Mouse (Mus musculus) ES-Bruce4 (cell line): ENCODE data around the gene Cd300ld4.

Experiments
- CTCF ChIP-seq: IDR thresholded peaks from one replicate; pipeline ENCODE4 v1.8.1; 2011; ENCODE audit warnings: low read depth, low read length
- POLR2A ChIP-seq: IDR thresholded peaks from one replicate; pipeline ENCODE4 v1.8.1; 2011; ENCODE audit warnings: low read length; ENCODE audit not compliant: insufficient read depth

DNA sequence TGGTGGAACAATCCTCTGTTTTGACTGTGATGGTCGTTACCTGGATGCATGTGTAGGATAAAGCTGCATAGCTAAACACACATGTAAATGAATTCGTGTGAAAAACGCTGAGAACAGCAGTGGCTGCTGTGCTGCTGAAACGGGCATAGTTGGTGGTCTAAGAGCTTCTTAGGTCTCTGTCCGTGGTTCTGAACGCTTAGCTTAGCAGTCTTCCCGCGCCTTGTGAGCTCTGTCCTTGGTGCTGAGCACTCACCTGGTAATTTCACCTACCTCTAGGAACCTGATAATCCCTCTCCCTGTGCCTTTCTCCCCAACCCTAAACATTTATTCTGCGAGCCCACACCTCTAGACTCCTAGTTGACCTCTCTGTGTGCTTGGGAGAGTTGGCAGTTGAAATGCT, 25.4 kb upstream of the Cd300ld4 start:
- TF ChIP-seq POLR2A: no peak
- TF ChIP-seq CTCF: no peak
